Mouse (Mus musculus) embryonic stem cell, embryonic (primary cell): ENCODE data around the gene Tpcn2.

ENCODE experiments used
- CTCF ChIA-PET, 4 experiments: fragments of 300-600 bp in 2 of 4; fragments of 350-600 bp in 2 of 4; sonication (Branson Sonifier 250); formaldehyde crosslinking; loops; one replicate each; lab custom pipeline; 2022; ENCODE audit warnings: inconsistent platforms in 2 of 4; lab: Charles Lee
- POLR2A ChIA-PET, 4 experiments: fragments of 300-600 bp in 2 of 4; fragments of 350-600 bp in 2 of 4; sonication (Branson Sonifier 250); formaldehyde crosslinking; loops; one replicate each; lab custom pipeline; 2022; ENCODE audit warnings: antibody characterized with exemption in 4 of 4, inconsistent platforms in 1 of 4; lab: Charles Lee

Gene Tpcn2

GRCm38 (mm10) chr7:145136831-145137230 is 147.0 kb downstream of the Tpcn2 start:
- CTCF ChIA-PET, result interaction anchor here in 1 of 4 experiments (1.7 kb wide), 1 partner anchor 10 kb away, joined by 5 read pairs; no protein-coding TSS in a partner anchor
- POLR2A ChIA-PET, result interaction anchor here in 3 of 4 experiments (0.6 to 9.7 kb wide), 24 partner anchors 8 to 282 kb away, joined by 3 to 245 read pairs (median 4); partner anchors contain the start of gene Ccnd1 (in 2 of the 3)
